Mouse (Mus musculus): ENCODE measurements around the gene Exoc2.

The Exoc2 gene

GRCm38 (mm10) chr13:30785423-30786040, 188.4 kb downstream of the Exoc2 start:
- in situ Hi-C loops (cut with MboI, MseI): no loop called here

DNA sequence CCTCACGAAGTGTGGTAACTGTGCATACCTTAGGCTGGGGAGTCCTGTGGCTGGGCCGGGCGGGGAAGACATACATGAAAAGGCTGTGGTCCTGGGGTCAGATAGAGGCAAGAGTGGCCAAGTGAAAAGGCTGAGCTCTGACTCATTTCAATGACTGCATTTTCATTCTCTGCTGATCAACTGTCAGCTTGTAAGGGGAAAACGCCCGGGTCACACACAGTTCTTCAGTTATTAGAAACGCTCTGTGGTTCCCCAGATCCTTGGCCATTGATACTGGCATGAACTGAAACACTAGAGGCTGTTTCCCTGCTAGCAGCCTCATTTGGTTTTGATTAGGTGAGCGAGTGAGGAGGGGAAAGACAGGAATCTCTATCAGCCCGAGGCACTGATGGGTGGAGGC, 191.5 kb downstream of the Exoc2 start:
- in situ Hi-C loops (cut with MboI, MseI): no loop called here

- in situ Hi-C loops (cut with MboI, MseI): no loop called here
Observed at GRCm38 (mm10) chr13:30781905-30782304, 192.0 kb downstream of the Exoc2 start.

- in situ Hi-C loops (cut with MboI, MseI): no loop called here
Observed at GRCm38 (mm10) chr13:30777678-30778179, 196.2 kb downstream of the Exoc2 start.

DNA sequence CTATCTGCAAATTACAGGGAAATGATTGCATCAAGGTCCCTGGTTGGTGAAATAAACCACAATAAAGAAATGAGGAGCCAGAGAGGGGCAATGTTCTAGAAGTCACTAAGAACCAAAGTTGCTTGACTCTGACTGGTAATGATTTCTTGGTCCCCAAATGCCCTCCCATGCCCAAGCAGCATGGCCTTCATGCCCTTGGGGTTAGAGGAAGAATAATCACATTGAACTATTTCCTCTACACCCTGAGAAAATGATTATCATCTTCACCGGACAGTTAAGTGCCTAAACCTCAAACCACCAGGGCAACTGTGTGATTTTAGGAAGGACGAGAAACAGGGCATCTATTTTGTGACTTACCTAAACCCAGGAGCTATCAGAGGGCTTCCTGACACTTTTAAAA, 197.9 kb downstream of the Exoc2 start:
- in situ Hi-C loops (cut with MboI, MseI): no loop called here

GRCm38 (mm10) chr13:30767477-30768127, 206.3 kb downstream of the Exoc2 start:
- in situ Hi-C loops (cut with MboI, MseI): loop anchor here (5.0 kb wide), 1 partner anchor 60 kb away; no protein-coding TSS in a partner anchor

DNA sequence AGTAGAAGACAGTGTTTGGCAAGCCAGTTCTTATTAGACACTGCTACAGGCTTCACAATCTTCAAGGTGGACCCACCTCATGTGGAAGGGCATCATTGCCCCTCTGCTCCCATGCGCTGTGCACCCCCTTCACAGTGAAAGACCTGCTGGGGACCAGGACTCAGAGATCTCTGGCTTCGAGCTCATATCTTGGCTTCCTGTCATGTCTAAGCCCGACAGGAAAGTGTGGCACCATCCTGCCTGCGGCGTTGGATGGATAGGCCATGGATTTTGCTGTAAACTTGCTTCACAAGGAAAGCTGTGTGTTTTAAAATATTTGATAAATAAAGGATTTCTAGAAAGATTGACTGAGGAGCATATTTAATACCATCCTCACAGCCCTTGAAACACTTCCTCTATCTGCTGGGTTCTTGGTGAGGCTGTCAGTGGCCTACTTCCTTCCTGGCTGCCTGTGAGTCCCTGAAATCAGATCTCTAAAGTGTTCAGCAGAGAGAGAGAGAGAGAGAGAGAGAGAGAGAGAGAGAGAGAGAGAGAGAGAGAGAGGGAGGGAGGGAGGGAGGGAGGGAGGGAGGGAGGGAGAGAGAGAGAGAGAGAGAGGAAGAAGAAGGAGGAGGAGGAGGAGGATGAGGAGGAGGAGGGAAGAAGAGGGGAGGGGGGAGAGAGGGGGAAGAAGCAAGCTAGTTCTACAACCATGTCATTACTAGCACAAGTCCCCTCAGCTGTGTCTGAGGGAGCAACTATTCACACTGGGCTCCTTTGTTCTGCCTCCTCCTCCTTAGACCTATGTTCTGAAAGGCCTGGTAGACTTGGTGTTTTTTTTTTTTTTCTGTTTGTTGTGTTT, 207.0 kb downstream of the Exoc2 start:
- in situ Hi-C loops (cut with MboI, MseI): loop anchor here (5.0 kb wide), 1 partner anchor 60 kb away; no protein-coding TSS in a partner anchor

DNA sequence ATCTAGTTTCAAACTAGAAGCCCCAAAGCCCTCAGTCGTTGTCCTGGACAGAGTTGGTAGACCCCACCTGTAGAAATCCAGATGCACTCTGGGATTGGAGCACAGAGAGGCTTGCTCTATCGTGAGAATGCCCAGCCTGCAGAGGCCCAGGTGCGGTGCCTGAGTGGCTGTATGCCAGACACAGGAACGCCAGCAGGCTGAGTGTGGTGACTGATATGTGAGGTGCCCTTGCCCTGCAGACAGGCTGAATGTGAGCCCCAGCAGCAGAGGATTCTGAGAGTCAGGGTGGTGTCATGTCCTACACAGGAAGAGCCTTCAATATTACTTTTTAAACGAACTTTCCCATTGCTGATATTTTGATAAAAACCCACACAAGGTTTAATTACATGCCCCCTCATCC, 208.0 kb downstream of the Exoc2 start:
- in situ Hi-C loops (cut with MboI, MseI): loop anchor here (5.0 kb wide), 1 partner anchor 61 kb away; no protein-coding TSS in a partner anchor

DNA sequence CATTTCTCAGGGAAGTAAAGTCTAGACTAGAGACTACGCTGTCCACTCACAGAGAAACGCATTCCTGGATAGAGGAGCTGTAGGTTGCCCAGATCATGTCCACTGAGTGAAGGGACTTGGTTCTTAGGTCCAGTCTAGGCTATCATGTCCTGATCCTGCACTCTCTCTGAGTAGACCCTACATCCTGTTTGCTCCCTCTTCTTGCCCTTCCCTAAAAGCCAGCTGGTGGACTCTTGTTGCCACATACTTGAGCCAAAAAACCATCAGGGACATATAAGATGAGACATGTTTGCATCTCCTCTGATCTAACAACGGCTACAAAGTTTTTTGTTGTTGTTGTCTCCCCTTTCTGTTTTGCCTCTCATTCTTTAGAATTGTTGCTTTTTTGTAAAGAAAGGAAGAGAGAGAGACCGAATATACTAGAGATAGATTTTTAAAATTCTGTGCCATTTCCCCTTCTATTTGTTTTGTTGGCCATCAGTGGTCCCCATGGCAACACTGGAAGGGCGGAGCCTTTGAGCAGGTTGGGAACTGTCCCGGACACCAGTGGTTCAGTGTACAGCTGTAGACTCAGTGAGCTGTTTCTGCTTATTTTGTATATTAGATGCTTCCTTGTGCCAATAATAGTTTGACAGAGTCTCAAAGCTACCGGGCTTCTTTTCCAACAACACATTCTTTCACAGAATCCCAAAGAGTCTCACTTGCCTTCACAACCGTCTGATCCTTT, 209.7 kb downstream of the Exoc2 start:
- in situ Hi-C loops (cut with MboI, MseI): no loop called here

Measured in regulatory T cell (primary cell).